Mouse (Mus musculus) liver, embryonic 14.5 days (tissue): ENCODE data around the gene Fam204a.

Source experiments
- CTCF ChIP-seq: IDR thresholded peaks from 2 replicates; pipeline ENCODE4 v1.5.1; 2016; ENCODE audit warnings: antibody characterized with exemption, low read depth, control low read depth
- EP300 ChIP-seq: IDR thresholded peaks from 2 replicates; pipeline ENCODE4 v1.6.1; 2016; ENCODE audit warnings: antibody characterized with exemption, low read depth

DNA sequence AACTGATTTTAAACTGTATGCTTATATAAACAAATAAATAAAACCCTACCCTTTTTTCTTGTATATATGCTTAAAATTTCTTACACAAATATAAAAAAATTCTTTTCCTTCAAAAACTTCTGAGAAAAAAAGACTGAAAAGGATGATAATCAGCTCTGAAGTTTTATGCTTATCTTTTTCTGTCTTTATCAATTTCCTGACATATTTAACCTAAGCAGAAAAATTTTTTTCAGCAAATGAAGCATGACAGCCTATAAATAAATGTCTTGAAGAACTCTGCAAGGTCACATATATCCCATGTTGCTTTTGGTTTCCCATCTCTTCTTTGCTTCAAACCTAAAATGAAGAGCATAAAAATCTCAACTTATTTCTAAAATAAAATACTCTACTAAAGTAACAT lies 27.3 kb downstream of the Fam204a start:
- TF ChIP-seq CTCF (no peak), EP300 (no peak)
